Mouse (Mus musculus) cortical plate, adult 2 months (tissue): ENCODE data around the gene E130114P18Rik.

Experiments used
- CTCF ChIP-seq: fragments of 200-500 bp; IDR thresholded peaks from 2 replicates; pipeline ENCODE4 v1.5.1; 2011; ENCODE audit warnings: mild to moderate bottlenecking, control low read depth, low read length; ENCODE audit not compliant: insufficient read depth; ENCODE audit errors: extremely low read depth
- POLR2A ChIP-seq: fragments of 200-500 bp; IDR thresholded peaks from 2 replicates; pipeline ENCODE4 v1.6.1; 2011; ENCODE audit warnings: mild to moderate bottlenecking, low read length, control low read depth; ENCODE audit not compliant: insufficient read depth; ENCODE audit errors: extremely low read depth

DNA sequence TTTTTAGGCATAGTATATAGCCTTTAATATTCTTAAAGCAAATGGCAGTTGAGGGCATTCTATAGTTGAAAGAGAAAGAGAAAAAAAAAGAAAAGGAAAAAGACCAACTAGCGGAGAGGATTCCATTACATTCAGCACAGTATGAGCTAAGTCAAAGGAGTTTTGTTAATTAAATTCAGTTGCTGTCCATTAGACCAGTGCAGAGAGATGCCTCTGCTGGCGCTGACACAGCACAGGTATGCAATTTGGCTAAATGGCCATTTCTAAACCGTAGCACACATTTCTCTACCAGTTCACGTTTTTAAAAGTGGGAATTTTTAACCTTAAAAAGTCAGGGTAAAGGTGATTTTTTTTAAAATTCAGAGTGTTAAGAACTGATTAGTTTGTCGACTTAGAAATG is 26.8 kb upstream of the E130114P18Rik start:
- TF ChIP-seq CTCF = no peak
- TF ChIP-seq POLR2A = no peak
